Mouse (Mus musculus) CD4-positive, CD25-positive, alpha-beta regulatory T cell, adult 9 weeks (primary cell): ENCODE data around the gene Sprr2d. TPM values are rescaled to one million over a fixed set of nuclear protein-coding genes. Genes with fewer than 3 reads are reported as not detected.

ENCODE experiments used
- polyA plus RNA-seq: library from polyadenylated mRNA; unstranded; fragments of 100-300 nt; shearing (Covaris generic); gene quantifications from one replicate; pipeline ENCODE4 v1.2.1, GENCODE M21; 2017

Sprr2d gene
- not detected for polyA plus RNA-seq

GRCm38 (mm10) chr3:92338840-92339239 is at the start of gene Sprr2d:
Sprr2d (plus strand) TSS chr3:92339140.

DNA sequence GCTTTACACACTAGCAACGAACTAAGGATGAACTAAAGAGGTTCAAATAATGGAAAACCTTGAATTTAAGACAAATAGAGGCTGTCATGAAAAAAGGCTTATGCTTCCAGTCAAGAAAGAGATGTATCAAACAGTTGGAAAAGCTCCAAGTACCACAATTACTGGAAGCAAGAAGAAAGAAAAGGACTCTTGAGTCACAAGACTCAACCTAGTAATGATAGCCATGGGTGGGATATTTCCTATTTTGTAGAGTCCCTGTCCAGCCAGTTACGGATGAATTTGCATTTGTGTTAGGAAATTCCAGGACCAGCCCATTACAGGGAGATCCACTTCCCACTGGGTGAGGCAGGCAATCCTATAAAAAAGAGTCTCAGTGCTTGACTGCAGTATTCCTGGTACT is 22.6 kb upstream of the Sprr2d start, which contains the start of gene Sprr2b:
Sprr2b (plus strand) TSS at position 301 of the 400 bp plus-strand sequence.

GRCm38 (mm10) chr3:92351843-92352242 is 12.9 kb downstream of the Sprr2d start, which contains the start of gene Sprr2e:
Sprr2e (plus strand) TSS chr3:92352143.

GRCm38 (mm10) chr3:92364887-92365286 is 25.9 kb downstream of the Sprr2d start, which contains the start of gene Sprr2f:
Sprr2f (plus strand) TSS chr3:92365187.

DNA sequence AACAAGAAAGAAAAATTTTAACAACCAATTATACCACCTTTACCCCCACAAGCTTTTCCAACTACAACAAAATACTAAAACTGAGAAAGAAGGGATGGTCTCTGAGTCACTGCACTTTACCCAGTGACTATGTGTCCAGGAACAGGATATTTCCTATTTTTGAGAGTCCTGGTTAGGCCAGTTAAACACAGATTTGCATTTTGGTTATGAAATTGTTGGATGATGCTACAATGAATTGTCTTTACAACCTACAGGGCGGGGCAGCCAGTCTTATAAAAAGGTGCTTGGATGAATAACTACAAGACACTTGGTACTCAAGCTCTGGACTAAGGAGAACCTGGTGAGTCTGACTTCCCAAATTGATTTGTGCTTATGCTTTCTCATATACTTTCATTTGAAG is 46.4 kb downstream of the Sprr2d start, which contains the start of gene Sprr2h:
Sprr2h (plus strand) TSS at position 301 of the 400 bp plus-strand sequence.

Other genes starting within 250 kb of the Sprr2d start
- gene Prr9, start 215.2 kb upstream of the Sprr2d start, polyA plus RNA-seq = not detected
- gene Lelp1, start 196.4 kb upstream of the Sprr2d start, polyA plus RNA-seq = not detected
- gene Sprr2a1, start 123.3 kb upstream of the Sprr2d start, polyA plus RNA-seq = not detected
- gene Sprr2a2, start 123.2 kb upstream of the Sprr2d start, polyA plus RNA-seq = not detected
- not detected for gene Sprr2a3, start 53.7 kb upstream of the Sprr2d start, polyA plus RNA-seq
- not detected for gene Sprr2b, start 22.5 kb upstream of the Sprr2d start, polyA plus RNA-seq
- not detected for gene Sprr2e, start 13.0 kb downstream of the Sprr2d start, polyA plus RNA-seq
- gene Sprr2f, start 26.0 kb downstream of the Sprr2d start, polyA plus RNA-seq = not detected
- gene Sprr2h, start 46.5 kb downstream of the Sprr2d start, polyA plus RNA-seq = not detected
- not detected for gene Sprr2i, start 68.9 kb downstream of the Sprr2d start, polyA plus RNA-seq
- not detected for gene Sprr2j-ps, start 78.9 kb downstream of the Sprr2d start, polyA plus RNA-seq
- gene Gm9774, start 90.3 kb downstream of the Sprr2d start, polyA plus RNA-seq = 25.1 TPM
- gene Sprr2k, start 93.4 kb downstream of the Sprr2d start, polyA plus RNA-seq = not detected
- gene Sprr1b, start 99.6 kb downstream of the Sprr2d start, polyA plus RNA-seq = not detected
- not detected for gene Sprr3, start 119.6 kb downstream of the Sprr2d start, polyA plus RNA-seq
- gene Sprr1a, start 146.8 kb downstream of the Sprr2d start, polyA plus RNA-seq = not detected
- gene Sprr4, start 161.4 kb downstream of the Sprr2d start, polyA plus RNA-seq = not detected
- gene 2310046K23Rik, start 195.4 kb downstream of the Sprr2d start, polyA plus RNA-seq = not detected
- gene Ivl, start 234.6 kb downstream of the Sprr2d start, polyA plus RNA-seq = not detected
- not detected for gene Smcp, start 249.9 kb downstream of the Sprr2d start, polyA plus RNA-seq